Mouse (Mus musculus) olfactory bulb, adult 2 months (tissue): ENCODE results near the gene Slc22a1.

Source experiments
- CTCF ChIP-seq: fragments of 200-500 bp; IDR thresholded peaks from 2 replicates; pipeline ENCODE4 v1.5.1; 2012; ENCODE audit warnings: low read depth, mild to moderate bottlenecking, low read length, moderate library complexity; ENCODE audit not compliant: insufficient read depth
- POLR2A ChIP-seq: fragments of 200-500 bp; IDR thresholded peaks from 2 replicates; pipeline ENCODE4 v1.6.1; 2012; ENCODE audit warnings: mild to moderate bottlenecking, low read depth, low read length, moderate library complexity; ENCODE audit not compliant: insufficient read depth

DNA sequence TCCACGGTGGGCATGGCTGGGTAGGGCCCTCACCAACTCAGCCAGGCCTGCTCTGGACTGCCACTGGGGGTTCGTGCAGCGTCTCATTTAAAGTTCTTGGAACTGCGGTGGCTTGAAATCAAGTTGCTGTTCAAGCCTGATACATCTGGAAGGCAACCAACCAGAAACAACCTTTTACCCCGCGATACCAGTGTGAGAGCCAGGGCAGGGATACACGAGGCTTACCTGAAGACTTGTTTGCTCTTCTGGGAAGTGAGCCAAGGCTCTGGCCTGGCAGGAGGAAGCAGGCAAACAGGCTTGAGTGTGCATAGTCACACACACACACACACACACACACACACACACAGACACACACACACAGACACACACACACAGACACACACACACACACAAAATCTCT is at the start of gene Slc22a1:
- TF ChIP-seq CTCF (no peak), POLR2A (no peak)
